Mouse (Mus musculus) embryonic facial prominence, embryonic 11.5 days (tissue): Measurements from ENCODE around the gene 3110070M22Rik. TPM values are rescaled to one million over a fixed set of nuclear protein-coding genes. Genes with fewer than 3 reads are reported as not detected.

Experiments
- ATAC-seq: fragments of 200-750 bp; cut with Nextera tagmentation; replicated peaks from 2 replicates; pipeline ENCODE4 v1.8.0; 2017; ENCODE audit warnings: low read depth; ENCODE audit not compliant: insufficient number of reproducible peaks, low FRiP score, low TSS enrichment
- DNase-seq: peaks from one replicate; pipeline ENCODE4 v3.0.0-alpha.2; 2015; ENCODE audit warnings: low spot score
- H3K27ac ChIP-seq: fragments of 300-500 bp; sonication (generic); replicated peaks from 2 replicates; pipeline ENCODE4 v1.5.1; 2014; ENCODE audit warnings: mild to moderate bottlenecking, low read depth, low read length, control low read depth
- H3K27me3 ChIP-seq: fragments of 300-500 bp; sonication (generic); 2 replicates; pipeline ENCODE4 v1.6.1; 2014; ENCODE audit warnings: mild to moderate bottlenecking, low read length, moderate library complexity, mixed read lengths; ENCODE audit not compliant: control insufficient read depth, insufficient read depth
- H3K36me3 ChIP-seq: fragments of 300-500 bp; sonication (generic); replicated peaks from 2 replicates; pipeline ENCODE4 v1.6.1; 2014; ENCODE audit warnings: low read depth, mild to moderate bottlenecking, low read length, moderate library complexity, mixed read lengths; ENCODE audit not compliant: control insufficient read depth, insufficient read depth
- H3K4me1 ChIP-seq: fragments of 300-500 bp; sonication (generic); 2 replicates; pipeline ENCODE4 v1.6.1; 2014; ENCODE audit warnings: low read length, mixed read lengths; ENCODE audit not compliant: control insufficient read depth, insufficient read depth
- H3K4me2 ChIP-seq: fragments of 300-500 bp; sonication (generic); 2 replicates; pipeline ENCODE4 v1.6.1; 2014; ENCODE audit warnings: low read depth, mild to moderate bottlenecking, control low read depth, low read length, moderate library complexity
- H3K4me3 ChIP-seq: fragments of 300-500 bp; sonication (generic); 2 replicates; pipeline ENCODE4 v1.5.1; 2014; ENCODE audit warnings: low read depth, low read length, control low read depth
- H3K9ac ChIP-seq: fragments of 300-500 bp; sonication (generic); replicated peaks from 2 replicates; pipeline ENCODE4 v1.6.1; 2014; ENCODE audit warnings: mild to moderate bottlenecking, control low read depth, low read length
- H3K9me3 ChIP-seq: fragments of 300-500 bp; sonication (generic); replicated peaks from 2 replicates; pipeline ENCODE4 v1.6.1; 2016; ENCODE audit warnings: mild to moderate bottlenecking, low read length, inconsistent platforms, mixed read lengths; ENCODE audit not compliant: control insufficient read depth
- WGBS: fragments of 180-500 bp; shearing (Covaris S2); extraction: QIAGEN DNeasy Blood & Tissue Kit; methylation state at CpG from one replicate; pipeline ENCODE4 v1.1.7; 2014; 5-methylcytosine and 5-hydroxymethylcytosine counted together
- polyA plus RNA-seq: library from polyadenylated mRNA; unstranded; fragments of >200 nt; fragmentation: Nextera tagmentation; extraction: Ambion mirVana; gene quantifications from 2 replicates; pipeline ENCODE4 v1.2.1, GENCODE M21; 2014

The 3110070M22Rik gene
- polyA plus RNA-seq, 1 experiment from 2014 or later, result 1.4 TPM

DNA sequence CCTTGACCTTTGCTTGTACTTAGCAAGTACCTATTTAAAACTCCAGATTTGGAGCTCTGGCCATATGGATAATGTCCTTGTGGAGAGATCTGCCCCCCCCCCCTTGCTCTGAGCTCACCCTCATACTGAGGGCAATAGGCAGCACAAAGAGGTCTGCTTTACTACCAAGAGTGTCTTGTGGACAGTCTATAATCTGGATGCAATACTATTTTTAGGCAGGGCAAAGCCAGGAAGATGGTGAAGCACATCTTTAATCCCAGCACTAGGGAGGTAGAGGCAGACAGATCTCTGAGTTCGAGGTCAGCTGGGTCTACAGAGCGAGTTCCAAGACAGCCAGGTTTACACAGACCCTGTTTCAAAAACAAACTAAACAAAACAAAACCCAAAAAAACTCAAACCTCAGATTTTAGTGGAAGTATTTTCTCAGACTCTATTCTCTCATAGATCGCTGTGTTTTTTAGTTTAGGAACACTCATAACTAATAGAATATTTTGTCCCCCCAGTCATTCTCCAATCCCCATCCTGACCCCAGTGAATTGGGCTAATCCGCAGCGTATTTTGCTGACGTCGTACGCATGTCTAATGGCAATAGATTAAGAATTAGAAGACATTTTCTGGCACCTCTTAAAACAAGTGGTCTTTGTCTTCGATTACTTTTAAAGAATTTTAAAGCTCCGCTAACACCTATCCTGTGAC, 26.1 kb downstream of the 3110070M22Rik start:
- peaks cover 10% of the 10 kb centered on the region for H3K36me3 ChIP-seq
- peaks cover 2% of the 10 kb centered on the region; the same call in 1 of the 2 replicates for H3K4me1 ChIP-seq
- peak overlapping the region; percentile 46 for H3K4me2 ChIP-seq
- H3K27me3 ChIP-seq, result no peaks in the 10 kb centered on the region
- ATAC-seq (peak; percentile 54), DNase-seq (peak; percentile 5)
- no peak overlapping the region for H3K27ac ChIP-seq
- H3K9me3 ChIP-seq, result no peaks in the 10 kb centered on the region
- H3K4me3 ChIP-seq, result peak overlapping the region; percentile 71
- WGBS, result 15% methylated on average over 10 of the region's 10 CpGs
- H3K9ac ChIP-seq, result peak overlapping the region; percentile 69

DNA sequence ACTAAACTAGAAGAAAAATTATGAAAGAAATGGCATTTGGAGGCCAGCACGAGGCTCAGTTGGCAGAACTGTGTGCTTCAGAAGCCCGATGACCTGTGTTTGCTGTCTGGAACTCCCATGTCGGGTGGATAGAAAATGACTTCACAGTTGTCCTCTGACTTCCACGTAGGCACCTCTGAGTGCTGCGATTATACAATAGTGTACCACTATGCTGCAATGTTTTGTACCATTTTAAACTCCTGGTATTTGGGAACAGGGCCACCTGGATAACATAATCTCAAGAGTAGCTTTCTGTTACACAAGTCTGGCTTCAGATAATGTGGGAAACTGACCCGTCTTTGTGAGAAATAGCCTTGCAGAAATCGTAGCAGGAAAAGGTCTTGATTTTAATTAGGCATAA, 31.8 kb downstream of the 3110070M22Rik start:
- H3K4me2 ChIP-seq, result no peak overlapping the region
- no peaks in the 10 kb centered on the region for H3K4me1 ChIP-seq
- H3K4me3 ChIP-seq, result no peak overlapping the region
- H3K27ac ChIP-seq, result no peak overlapping the region
- ATAC-seq, result no peak
- H3K9me3 ChIP-seq, result no peaks in the 10 kb centered on the region
- H3K36me3 ChIP-seq, result peaks cover 7% of the 10 kb centered on the region
- 94% methylated on average over 7 of the region's 7 CpGs for WGBS
- H3K9ac ChIP-seq, result no peak overlapping the region
- H3K27me3 ChIP-seq, result no peaks in the 10 kb centered on the region
- no peak for DNase-seq

DNA sequence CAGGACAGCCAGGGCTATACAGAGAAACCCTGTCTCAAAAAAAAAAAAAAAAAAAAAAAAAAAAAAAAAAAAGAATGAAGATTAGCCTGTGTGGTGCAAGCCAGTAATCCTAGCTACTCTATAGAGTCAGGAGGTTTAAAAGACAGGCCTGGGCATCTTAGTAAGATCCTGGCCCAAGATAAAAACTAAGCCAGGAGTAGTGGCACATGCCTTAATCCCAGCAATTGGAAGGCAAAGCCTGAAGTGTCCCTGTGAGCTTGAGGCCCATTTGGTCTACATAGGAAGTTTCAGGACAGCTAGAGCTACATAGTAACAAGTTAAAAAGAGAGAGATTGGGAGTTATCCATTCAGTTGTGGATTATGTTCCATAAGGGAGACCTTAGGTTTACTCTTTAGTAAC, 33.1 kb downstream of the 3110070M22Rik start:
- DNase-seq, result no peak
- no peaks in the 10 kb centered on the region for H3K27me3 ChIP-seq
- no peak overlapping the region for H3K27ac ChIP-seq
- H3K4me2 ChIP-seq, result no peak overlapping the region
- H3K4me1 ChIP-seq, result no peaks in the 10 kb centered on the region
- H3K4me3 ChIP-seq, result no peak overlapping the region
- H3K9ac ChIP-seq, result no peak overlapping the region
- ATAC-seq, result no peak
- H3K36me3 ChIP-seq, result peaks cover 14% of the 10 kb centered on the region
- no peaks in the 10 kb centered on the region for H3K9me3 ChIP-seq

DNA sequence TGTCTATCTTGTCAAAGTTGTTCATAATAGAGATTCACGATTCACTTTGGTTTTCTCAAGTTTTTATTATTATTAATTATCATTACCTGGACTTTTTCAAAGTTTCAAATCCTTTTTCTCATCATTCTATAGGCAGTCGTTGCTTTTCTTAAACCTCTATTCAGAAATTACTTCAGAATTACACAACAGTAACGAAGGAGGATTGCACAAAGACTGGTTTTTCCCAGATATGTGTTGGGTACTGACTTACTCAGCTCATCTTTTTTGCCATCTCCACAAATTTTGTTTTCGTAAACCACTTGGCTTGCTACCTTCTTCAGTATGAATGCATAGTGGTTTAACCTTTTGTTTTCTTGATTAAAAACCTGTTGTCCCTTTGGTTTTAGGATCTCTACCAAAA, 34.6 kb downstream of the 3110070M22Rik start:
- WGBS, result 94% methylated on average over 4 of the region's 4 CpGs
- Histone ChIP-seq H3K4me1 (no peaks in the 10 kb centered on the region), H3K36me3 (peaks cover 10% of the 10 kb centered on the region)

DNA sequence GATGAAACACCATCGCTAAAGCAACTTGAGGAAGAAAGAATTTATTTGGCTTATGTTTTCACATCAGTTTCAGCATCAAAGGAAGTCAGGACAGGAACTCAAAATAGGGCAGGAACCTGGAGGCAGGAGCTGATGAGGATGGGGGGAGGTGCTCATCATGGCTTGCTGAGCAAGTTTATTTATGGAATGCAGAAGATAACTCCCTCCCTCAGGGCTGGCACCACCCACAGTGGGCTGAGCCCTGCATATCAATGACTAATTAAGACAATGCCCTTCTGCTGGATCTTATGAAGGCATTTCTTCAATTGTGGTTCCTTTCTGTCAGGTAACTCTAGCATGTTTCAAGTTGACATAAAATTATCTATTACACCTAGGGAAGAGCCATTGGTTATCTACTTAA, 45.9 kb downstream of the 3110070M22Rik start:
- H3K4me3 ChIP-seq, result no peak overlapping the region
- H3K9ac ChIP-seq, result no peak overlapping the region
- peaks cover 14% of the 10 kb centered on the region for H3K36me3 ChIP-seq
- no peak overlapping the region for H3K27ac ChIP-seq
- H3K4me1 ChIP-seq, result no peaks in the 10 kb centered on the region
- no peak for DNase-seq
- no peaks in the 10 kb centered on the region for H3K9me3 ChIP-seq
- no peaks in the 10 kb centered on the region for H3K27me3 ChIP-seq
- WGBS, result 86% methylated on average over 1 of the region's 1 CpGs
- no peak for ATAC-seq
- no peak overlapping the region for H3K4me2 ChIP-seq

More for the DNA sequence above, 34.6 kb downstream of the 3110070M22Rik start:
- no peak for ATAC-seq
- Histone ChIP-seq H3K9ac (no peak overlapping the region), H3K27ac (no peak overlapping the region), H3K27me3 (no peaks in the 10 kb centered on the region), H3K4me3 (no peak overlapping the region), H3K4me2 (no peak overlapping the region), H3K9me3 (no peaks in the 10 kb centered on the region)
- no peak for DNase-seq

Other genes with a start within 250 kb of the 3110070M22Rik start
- 112 and 126 TPM in 2 replicates for gene Paip1, start 59.8 kb downstream of the 3110070M22Rik start, polyA plus RNA-seq
- gene 4833420G17Rik, start 25.6 kb downstream of the 3110070M22Rik start, polyA plus RNA-seq, result 83.8 and 84.5 TPM in 2 replicates
- gene Tmem267, start 344 bp downstream of the 3110070M22Rik start, polyA plus RNA-seq, result 1.6 TPM in 2 replicates
- not detected in 2 replicates for gene Ccl28, start 135.4 kb upstream of the 3110070M22Rik start, polyA plus RNA-seq
- gene Hmgcs1, start 202.0 kb upstream of the 3110070M22Rik start, polyA plus RNA-seq, result 274 and 293 TPM in 2 replicates